Mouse (Mus musculus) ES-E14 (cell line): ENCODE results near the gene Gls2. TPM values are rescaled to one million over a fixed set of nuclear protein-coding genes. Genes with fewer than 3 reads are reported as not detected.

Experiments used
- DNase-seq: peaks from one replicate; pipeline ENCODE4 v3.0.0-alpha.2; 2013; ENCODE audit warnings: low read depth, low spot score
- H3K27ac ChIP-seq: 2 replicates; pipeline ENCODE4 v1.5.1; 2012; ENCODE audit warnings: low read depth, mild to moderate bottlenecking, low read length, moderate library complexity, mixed read lengths; ENCODE audit not compliant: poor library complexity, insufficient read depth, severe bottlenecking
- H3K36me3 ChIP-seq: 2 replicates; pipeline ENCODE4 v1.6.1; 2012; ENCODE audit warnings: mild to moderate bottlenecking, low read length, moderate library complexity, mixed read lengths; ENCODE audit not compliant: control insufficient read depth, poor library complexity, insufficient read depth, severe bottlenecking
- H3K4me1 ChIP-seq, 2 experiments: fragments of 150-350 bp in 1 of 2; sonication (generic) in 1 of 2; 2 replicates each; pipeline ENCODE4 v1.6.1; 2012; ENCODE audit warnings: low read length in 2 of 2, mild to moderate bottlenecking in 1 of 2, mixed read lengths in 1 of 2; ENCODE audit not compliant: control insufficient read depth in 2 of 2, insufficient read depth in 2 of 2, poor library complexity in 1 of 2
- H3K4me3 ChIP-seq, 2 experiments: fragments of 150-350 bp in 1 of 2; sonication (generic) in 1 of 2; 2 replicates each; pipeline ENCODE4 v1.5.1; 2012; ENCODE audit warnings: low read length in 2 of 2, low read depth in 1 of 2, mild to moderate bottlenecking in 1 of 2, mixed read lengths in 1 of 2; ENCODE audit not compliant: insufficient read depth in 1 of 2, poor library complexity in 1 of 2, severe bottlenecking in 1 of 2
- H3K9ac ChIP-seq: 2 replicates; pipeline ENCODE4 v1.6.1; 2012; ENCODE audit warnings: low read depth, mild to moderate bottlenecking, low read length, mixed read lengths; ENCODE audit not compliant: poor library complexity, insufficient read depth, severe bottlenecking
- H3K9me3 ChIP-seq: fragments of 150-350 bp; sonication (generic); 2 replicates; pipeline ENCODE4 v1.6.1; 2012; ENCODE audit warnings: low read depth, mild to moderate bottlenecking, low read length; ENCODE audit not compliant: control insufficient read depth, insufficient read depth
- CHD2 ChIP-seq: IDR thresholded peaks from 2 replicates; pipeline ENCODE4 v1.6.1; 2014; ENCODE audit warnings: mild to moderate bottlenecking, low read depth, low read length, inconsistent platforms
- HCFC1 ChIP-seq: IDR thresholded peaks from 2 replicates; pipeline ENCODE4 v1.6.1; 2012; ENCODE audit warnings: low read length, inconsistent platforms, borderline replicate concordance; ENCODE audit not compliant: insufficient read depth
- MAFK ChIP-seq: IDR thresholded peaks from 2 replicates; pipeline ENCODE4 v1.6.1; 2014; ENCODE audit warnings: mild to moderate bottlenecking, low read depth, low read length, inconsistent platforms; ENCODE audit not compliant: insufficient read depth
- ZC3H11A ChIP-seq: IDR thresholded peaks from 2 replicates; pipeline ENCODE4 v1.6.1; 2012; ENCODE audit warnings: low read depth, mild to moderate bottlenecking, inconsistent platforms, low read length, borderline replicate concordance
- ZNF384 ChIP-seq: IDR thresholded peaks from 2 replicates; pipeline ENCODE4 v1.6.1; 2012; ENCODE audit warnings: low read depth, low read length, inconsistent platforms
- in situ Hi-C, 2 experiments: fragments of 600-800 bp; cut with MboI; formaldehyde crosslinking; loops; one replicate each; pipeline ENCODE4 v1.15.1; 2025; ENCODE audit warnings: low sequenced_read_pairs in 2 of 2, inconsistent platforms in 1 of 2; ENCODE audit not compliant: unreplicated experiment in 2 of 2
- total RNA-seq: library from RNA; depleted of rRNA; stranded (reverse); fragments of 300-350 nt; gene quantifications from 2 replicates; pipeline ENCODE4 v1.2.3, GENCODE M21; 2012

The Gls2 gene
- total RNA-seq, 1 experiment = 21.9 TPM

DNA sequence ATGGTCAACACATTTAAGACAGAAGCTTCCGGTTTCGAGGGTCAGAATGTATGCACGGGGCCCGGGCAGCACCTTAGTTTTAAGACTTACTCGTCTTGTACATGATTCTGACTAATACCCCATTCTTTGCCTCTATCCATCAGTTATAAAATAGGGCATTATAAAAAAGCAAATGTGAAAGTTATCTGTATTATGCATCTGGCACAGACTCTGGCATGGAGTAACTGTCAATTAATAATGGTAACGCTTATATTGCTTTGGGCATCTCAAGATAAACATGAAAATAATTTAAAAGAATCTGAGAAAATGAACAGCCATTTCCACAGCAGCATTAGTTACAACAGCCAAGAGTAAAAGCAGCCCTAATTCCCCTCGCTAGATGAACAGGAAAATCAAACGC is 33.8 kb downstream of the Gls2 start:
- in situ Hi-C loops = no loop called here
- H3K27ac ChIP-seq = no peak overlapping the region

DNA sequence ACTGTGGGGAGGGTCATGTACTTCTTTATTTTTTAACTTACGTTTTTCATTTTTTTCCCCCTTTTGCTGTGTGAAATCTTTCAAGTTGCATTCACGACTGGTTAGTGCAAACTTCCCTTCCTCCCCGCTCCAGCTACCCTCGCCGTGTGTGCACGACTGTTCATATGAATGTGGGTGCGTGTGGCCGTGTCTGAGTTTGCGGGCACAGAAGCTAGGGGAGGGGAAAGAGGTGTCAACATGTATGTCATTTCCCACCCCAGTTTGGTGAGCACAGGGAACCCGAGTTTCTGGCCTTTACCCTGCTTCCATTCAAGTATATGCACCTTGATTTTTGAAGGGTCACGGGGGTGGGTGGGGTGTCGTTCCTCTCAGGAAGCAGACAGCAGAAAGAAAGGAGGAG is 36.3 kb downstream of the Gls2 start:
- Histone ChIP-seq H3K9me3 (no peaks in the 10 kb centered on the region), H3K9ac (peak overlapping the region; percentile 53), H3K4me3 (peak overlapping the region; percentile 3 to 13; a peak in 2 of 4 replicates), H3K36me3 (peaks cover 10% of the 10 kb centered on the region), H3K27ac (no peak overlapping the region), H3K4me1 (peaks cover 0 to 18% of the 10 kb centered on the region in 2 experiments; a peak in 2 of 4 replicates)
- no peak for TF ChIP-seq HCFC1
- no peak for TF ChIP-seq ZC3H11A
- no peak for TF ChIP-seq ZNF384
- TF ChIP-seq MAFK = no peak
- no peak for TF ChIP-seq CHD2
- no peak for DNase-seq
- in situ Hi-C loops = no loop called here

More for the DNA sequence above, 33.8 kb downstream of the Gls2 start:
- H3K9ac ChIP-seq = no peak overlapping the region
- TF ChIP-seq ZC3H11A = no peak
- no peak for TF ChIP-seq ZNF384
- no peak for TF ChIP-seq MAFK
- TF ChIP-seq HCFC1 = no peak
- TF ChIP-seq CHD2 = no peak
- no peak overlapping the region for H3K4me3 ChIP-seq
- no peaks in the 10 kb centered on the region for H3K36me3 ChIP-seq
- DNase-seq = no peak
- peaks cover 0 to 20% of the 10 kb centered on the region in 2 experiments; a peak in 2 of 4 replicates for H3K4me1 ChIP-seq
- H3K9me3 ChIP-seq = no peaks in the 10 kb centered on the region

- no peaks in the 10 kb centered on the region for H3K9me3 ChIP-seq
- H3K27ac ChIP-seq = no peak overlapping the region; the same call in 1 of the 2 replicates
- DNase-seq = no peak
- peaks cover 13% of the 10 kb centered on the region for H3K36me3 ChIP-seq
- TF ChIP-seq HCFC1 = no peak
- no peak for TF ChIP-seq ZC3H11A
- no peak for TF ChIP-seq CHD2
- TF ChIP-seq ZNF384 = no peak
- no peak for TF ChIP-seq MAFK
- in situ Hi-C loops = no loop called here
- H3K9ac ChIP-seq = peak overlapping the region; percentile 53; the same call in 1 of the 2 replicates
- H3K4me3 ChIP-seq = peak overlapping the region; percentile 92 to 99; a peak in 3 of 4 replicates
- H3K4me1 ChIP-seq = peaks cover 0 to 16% of the 10 kb centered on the region in 2 experiments; a peak in 2 of 4 replicates
These were observed 36.9 kb downstream of the Gls2 start for GRCm38 (mm10) chr10:128231146-128231545.

GRCm38 (mm10) chr10:128231697-128232419 is 37.6 kb downstream of the Gls2 start, which contains the start of gene Timeless:
Gene Timeless (plus strand): TSS chr10:128232065.
- Histone ChIP-seq H3K9ac (peak within 1 kb of the TSS; percentile 100), H3K4me1 (peaks cover 0 to 13% of the 10 kb centered on the region in 2 experiments; a peak in 2 of 4 replicates), H3K36me3 (peaks cover 13% of the 10 kb centered on the region), H3K4me3 (peak within 1 kb of the TSS; percentile 92 to 99), H3K27ac (peak within 1 kb of the TSS; percentile 99), H3K9me3 (no peaks in the 10 kb centered on the region)
- peak; percentile 65 for DNase-seq
- TF ChIP-seq HCFC1 (no peak), CHD2 (no peak)
- in situ Hi-C loops = no loop called here

DNA sequence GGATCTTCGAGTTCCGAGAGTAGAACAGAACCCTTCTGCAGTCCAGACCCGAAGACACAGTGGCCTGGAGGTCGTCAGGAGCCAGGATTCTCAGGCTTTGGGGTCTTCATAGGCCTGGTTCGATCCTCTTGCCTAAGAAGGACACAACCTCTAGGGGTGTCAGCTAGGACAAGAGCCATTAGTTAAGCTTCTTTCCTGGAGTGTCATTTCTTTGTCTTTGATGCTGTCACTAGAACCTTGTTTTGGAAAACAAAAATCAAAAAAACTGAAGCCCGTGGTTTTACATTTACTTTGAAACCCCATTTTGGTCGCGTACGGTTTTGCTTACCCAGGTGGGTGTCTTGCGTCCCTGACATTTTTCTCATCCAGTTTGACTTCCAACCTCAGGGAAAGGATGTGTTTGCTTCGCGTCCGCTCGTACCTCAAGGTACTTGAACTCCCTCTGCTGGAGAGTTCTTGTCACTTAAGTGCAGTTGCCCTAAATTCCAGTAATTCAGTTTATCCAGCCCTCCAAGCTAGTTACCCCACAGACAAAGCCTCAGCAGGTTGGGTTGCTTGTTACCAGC is 38.2 kb downstream of the Gls2 start:
- in situ Hi-C loops = no loop called here
- Histone ChIP-seq H3K9ac (peak overlapping the region; percentile 100), H3K4me1 (peaks cover 0 to 13% of the 10 kb centered on the region in 2 experiments; a peak in 2 of 4 replicates)

More for the DNA sequence above, 38.2 kb downstream of the Gls2 start:
- Histone ChIP-seq H3K36me3 (peaks cover 13% of the 10 kb centered on the region), H3K4me3 (peak overlapping the region; percentile 92 to 99), H3K9me3 (no peaks in the 10 kb centered on the region), H3K27ac (peak overlapping the region; percentile 99)
- peak; percentile 65 for DNase-seq
- TF ChIP-seq HCFC1 (no peak), MAFK (no peak), ZC3H11A (no peak), ZNF384 (no peak), CHD2 (no peak)
